Mouse (Mus musculus): ENCODE data around the gene Asic2.

DNA sequence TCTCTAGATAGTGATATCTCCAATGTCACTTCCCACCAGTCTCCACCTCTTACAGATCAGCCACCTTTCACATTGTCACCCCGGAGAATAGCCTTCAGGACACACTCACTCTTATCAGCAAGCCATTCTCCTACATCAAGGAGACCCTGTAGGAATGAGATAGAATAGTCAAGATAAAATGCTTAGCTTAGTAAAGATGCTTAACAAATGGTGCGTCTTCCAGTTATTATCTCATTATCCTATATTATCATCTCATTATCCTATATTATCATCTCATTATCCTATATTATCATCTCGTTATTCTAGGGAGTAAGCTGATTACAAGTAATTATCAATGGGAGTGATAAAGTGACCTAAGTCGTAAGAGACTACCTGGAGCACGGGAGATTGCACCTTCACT is 386.1 kb downstream of the Asic2 start:
- TF ChIP-seq CTCF (IDR thresholded peaks at IDR 0.05; ENCODE audit: borderline replicate concordance, insufficient read depth, low read depth, low read length) (no peak), POLR2A (IDR thresholded peaks at IDR 0.05; ENCODE audit: borderline replicate concordance, insufficient read depth, low read length) (no peak)
